Mouse (Mus musculus): ENCODE data around the gene Smyd3. TPM values are rescaled to one million over a fixed set of nuclear protein-coding genes. Genes with fewer than 3 reads are reported as not detected.

Smyd3 gene
- total and polyA plus RNA-seq, 3 experiments = 3.5 to 19.4 (median 17.1) TPM

- no peak for ATAC-seq (ENCODE audit: extremely low read depth, insufficient number of reproducible peaks, low FRiP score, poor library complexity, severe bottlenecking)
- TF ChIP-seq POLR2AphosphoS5 (IDR thresholded peaks at IDR 0.05; ENCODE audit: insufficient replicate concordance, low read depth, low read length) (no peak), GATA1 (IDR thresholded peaks at IDR 0.05; ENCODE audit: borderline replicate concordance, low read length) (no peak), GATA2 (IDR thresholded peaks at IDR 0.05; ENCODE audit: borderline replicate concordance, low read depth, low read length) (no peak)
- Histone ChIP-seq H3K4me3 (ENCODE audit: low read depth, low read length) (no peak overlapping the region), H3K27me3 (ENCODE audit: insufficient read depth, low read length) (no peaks in the 10 kb centered on the region), H3K9me3 (replicated peaks) (no peaks in the 10 kb centered on the region), H3K36me3 (replicated peaks) (no peaks in the 10 kb centered on the region), H3K4me1 (ENCODE audit: insufficient read depth, low read depth, low read length) (peaks cover 3% of the 10 kb centered on the region; the same call in 1 of the 2 replicates)
- no peak for DNase-seq (ENCODE audit: low spot score)
These were observed 281.5 kb downstream of the Smyd3 start for GRCm38 (mm10) chr1:179236217-179236840.

DNA sequence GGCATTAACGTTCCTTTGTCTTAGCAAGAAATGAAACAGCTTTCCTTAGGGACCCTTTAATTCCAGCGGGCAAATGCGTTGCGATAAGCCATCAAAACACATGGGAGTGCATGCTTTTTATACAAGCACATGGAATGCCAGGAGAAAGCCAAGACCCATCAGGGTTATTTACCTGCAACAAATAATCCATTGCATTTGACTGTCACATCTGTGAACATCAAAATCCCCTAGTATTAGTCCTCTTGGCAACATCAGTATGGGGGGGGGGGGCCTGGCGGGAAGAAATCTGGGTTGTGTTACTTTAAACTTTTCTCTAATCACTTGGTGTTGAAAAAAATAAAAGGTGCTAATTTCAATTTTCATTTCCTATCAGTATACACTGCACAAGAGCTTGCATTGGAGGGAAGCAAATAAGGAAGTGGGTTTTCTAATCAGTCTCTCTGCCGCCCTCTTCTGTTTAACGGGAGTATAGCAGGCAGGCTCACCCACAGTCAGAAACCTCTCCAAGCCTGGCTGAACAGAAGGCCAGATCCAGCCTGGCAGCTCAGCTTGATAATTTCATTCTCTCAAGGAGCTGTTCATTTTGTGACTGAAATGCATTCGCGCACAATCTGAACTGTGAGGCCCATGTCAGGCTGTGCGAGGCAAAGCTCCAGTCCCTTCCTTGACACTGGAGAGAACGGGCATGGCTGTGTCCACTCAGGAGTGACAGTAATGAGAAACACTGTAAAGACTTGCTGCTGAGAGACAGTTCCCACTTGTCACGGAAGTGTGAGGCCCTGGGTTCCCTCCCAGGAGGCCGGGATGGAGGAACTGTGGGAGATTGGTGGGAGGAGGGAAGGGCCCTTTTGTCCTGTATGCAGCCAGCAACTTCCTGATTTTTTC is 285.8 kb downstream of the Smyd3 start:
- Histone ChIP-seq H3K9me3 (replicated peaks) (no peaks in the 10 kb centered on the region), H3K4me3 (ENCODE audit: low read depth, low read length) (no peak overlapping the region), H3K36me3 (replicated peaks) (no peaks in the 10 kb centered on the region), H3K4me1 (ENCODE audit: insufficient read depth, low read depth, low read length) (peaks cover 3% of the 10 kb centered on the region; the same call in 1 of the 2 replicates), H3K27me3 (ENCODE audit: insufficient read depth, low read length) (no peaks in the 10 kb centered on the region)
- peak; percentile 85 for TF ChIP-seq CTCF (IDR thresholded peaks at IDR 0.05; ENCODE audit: low read depth, low read length)
- TF ChIP-seq GATA1 (IDR thresholded peaks at IDR 0.05; ENCODE audit: borderline replicate concordance, low read length) = no peak
- peak; percentile 61; the same call in 1 of the 2 replicates for ATAC-seq (ENCODE audit: extremely low read depth, insufficient number of reproducible peaks, low FRiP score, poor library complexity, severe bottlenecking)
- peak; percentile 38 for DNase-seq (ENCODE audit: low spot score)

DNA sequence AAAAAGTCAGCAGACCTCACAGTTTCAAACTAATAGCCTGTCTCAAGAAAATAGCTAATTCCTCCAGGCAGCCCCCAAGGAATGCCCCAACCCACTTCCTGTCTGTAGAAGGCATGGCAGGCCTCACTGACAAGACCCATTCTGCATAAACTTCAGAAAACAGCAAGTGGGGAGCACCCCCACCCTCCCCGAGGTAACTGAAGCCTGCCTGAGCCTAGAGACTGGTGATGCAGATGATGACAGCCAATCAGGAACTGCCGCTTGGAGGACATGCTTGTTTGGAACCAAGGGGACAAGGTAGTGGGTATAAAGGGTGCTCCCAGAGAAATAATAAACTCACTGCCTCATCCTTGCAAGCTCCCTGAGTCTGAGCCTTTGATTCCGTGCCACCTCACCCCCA is 288.3 kb downstream of the Smyd3 start:
- no peak for ATAC-seq (ENCODE audit: extremely low read depth, insufficient number of reproducible peaks, low FRiP score, poor library complexity, severe bottlenecking)
- no peaks in the 10 kb centered on the region for H3K9me3 ChIP-seq (replicated peaks)

DNA sequence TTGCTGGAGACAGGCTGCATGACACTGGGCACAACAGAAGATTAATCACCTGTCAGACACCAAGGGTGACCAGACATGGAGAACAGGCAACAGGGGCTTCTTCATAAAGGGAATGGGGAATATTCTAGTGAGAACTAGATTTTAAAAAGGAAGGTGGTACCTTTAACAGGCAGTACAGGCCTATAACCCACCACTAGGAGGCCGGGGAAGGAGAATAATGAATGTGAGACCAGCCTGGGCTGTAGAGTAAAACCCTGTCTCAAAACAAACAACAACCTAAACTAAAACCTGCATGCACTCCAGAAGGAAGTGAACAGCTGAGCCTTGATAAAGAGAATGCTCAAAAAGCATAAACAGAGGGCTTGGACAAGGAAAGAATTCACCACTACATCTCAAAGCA is 297.6 kb downstream of the Smyd3 start:
- no peaks in the 10 kb centered on the region for H3K27me3 ChIP-seq (ENCODE audit: insufficient read depth, low read length)
- no peak for TF ChIP-seq POLR2AphosphoS5 (IDR thresholded peaks at IDR 0.05; ENCODE audit: insufficient replicate concordance, low read depth, low read length)
- no peak for TF ChIP-seq CTCF (IDR thresholded peaks at IDR 0.05; ENCODE audit: low read depth, low read length)
- no peak for TF ChIP-seq TAL1 (conservative IDR thresholded peaks at IDR 0.05; ENCODE audit: low read depth, low read length)
- TF ChIP-seq GATA1 (IDR thresholded peaks at IDR 0.05; ENCODE audit: borderline replicate concordance, low read length) = no peak
- no peak for TF ChIP-seq GATA2 (IDR thresholded peaks at IDR 0.05; ENCODE audit: borderline replicate concordance, low read depth, low read length)
- H3K36me3 ChIP-seq (replicated peaks) = no peaks in the 10 kb centered on the region
- DNase-seq (ENCODE audit: low spot score) (no peak), ATAC-seq (ENCODE audit: extremely low read depth, insufficient number of reproducible peaks, low FRiP score, poor library complexity, severe bottlenecking) (no peak)
- no peaks in the 10 kb centered on the region for H3K4me1 ChIP-seq (ENCODE audit: insufficient read depth, low read depth, low read length)
- H3K4me3 ChIP-seq (ENCODE audit: low read depth, low read length) = no peak overlapping the region
- H3K9me3 ChIP-seq (replicated peaks) = no peaks in the 10 kb centered on the region

More for the DNA sequence above, 288.3 kb downstream of the Smyd3 start:
- H3K36me3 ChIP-seq (replicated peaks) = no peaks in the 10 kb centered on the region
- peaks cover 3% of the 10 kb centered on the region; the same call in 1 of the 2 replicates for H3K4me1 ChIP-seq (ENCODE audit: insufficient read depth, low read depth, low read length)
- TF ChIP-seq GATA2 (IDR thresholded peaks at IDR 0.05; ENCODE audit: borderline replicate concordance, low read depth, low read length) = no peak
- H3K27me3 ChIP-seq (ENCODE audit: insufficient read depth, low read length) = no peaks in the 10 kb centered on the region
- no peak for DNase-seq (ENCODE audit: low spot score)
- no peak overlapping the region for H3K4me3 ChIP-seq (ENCODE audit: low read depth, low read length)

GRCm38 (mm10) chr1:179218061-179218460 is 299.8 kb downstream of the Smyd3 start:
- Histone ChIP-seq H3K9me3 (replicated peaks) (no peaks in the 10 kb centered on the region), H3K4me1 (ENCODE audit: insufficient read depth, low read depth, low read length) (no peaks in the 10 kb centered on the region), H3K27me3 (ENCODE audit: insufficient read depth, low read length) (no peaks in the 10 kb centered on the region), H3K4me3 (ENCODE audit: low read depth, low read length) (no peak overlapping the region), H3K36me3 (replicated peaks) (no peaks in the 10 kb centered on the region)
- TF ChIP-seq GATA1 (IDR thresholded peaks at IDR 0.05; ENCODE audit: borderline replicate concordance, low read length) = no peak
- TF ChIP-seq GATA2 (IDR thresholded peaks at IDR 0.05; ENCODE audit: borderline replicate concordance, low read depth, low read length) = no peak
- TF ChIP-seq POLR2AphosphoS5 (IDR thresholded peaks at IDR 0.05; ENCODE audit: insufficient replicate concordance, low read depth, low read length) = no peak
- no peak for TF ChIP-seq CTCF (IDR thresholded peaks at IDR 0.05; ENCODE audit: low read depth, low read length)
- TF ChIP-seq TAL1 (conservative IDR thresholded peaks at IDR 0.05; ENCODE audit: low read depth, low read length) = no peak
- ATAC-seq (ENCODE audit: extremely low read depth, insufficient number of reproducible peaks, low FRiP score, poor library complexity, severe bottlenecking) (no peak), DNase-seq (ENCODE audit: low spot score) (no peak)

DNA sequence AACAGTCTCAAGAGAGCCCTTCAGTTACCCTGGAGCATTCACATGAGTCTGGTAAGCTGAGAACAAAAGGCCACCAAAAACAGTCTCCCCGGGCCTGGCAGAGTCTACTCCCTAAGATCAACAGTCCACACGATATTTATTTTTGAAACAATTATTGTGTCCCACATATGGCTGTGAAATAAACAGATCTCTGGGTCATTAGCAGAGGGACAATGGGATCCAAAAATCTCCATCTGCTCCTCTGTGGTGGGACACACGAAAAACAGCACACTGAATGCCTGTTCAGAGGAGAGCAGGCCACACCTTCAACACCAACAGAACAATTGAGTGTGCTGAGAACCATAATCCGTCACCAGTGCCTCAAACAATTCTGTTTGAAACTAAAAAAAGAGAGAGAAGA is 300.8 kb downstream of the Smyd3 start:
- no peaks in the 10 kb centered on the region for H3K36me3 ChIP-seq (replicated peaks)
- no peaks in the 10 kb centered on the region for H3K27me3 ChIP-seq (ENCODE audit: insufficient read depth, low read length)
- no peak overlapping the region for H3K4me3 ChIP-seq (ENCODE audit: low read depth, low read length)
- no peaks in the 10 kb centered on the region for H3K4me1 ChIP-seq (ENCODE audit: insufficient read depth, low read depth, low read length)
- no peak for DNase-seq (ENCODE audit: low spot score)
- H3K9me3 ChIP-seq (replicated peaks) = no peaks in the 10 kb centered on the region
- no peak for ATAC-seq (ENCODE audit: extremely low read depth, insufficient number of reproducible peaks, low FRiP score, poor library complexity, severe bottlenecking)
- no peak for TF ChIP-seq CTCF (IDR thresholded peaks at IDR 0.05; ENCODE audit: low read depth, low read length)
- TF ChIP-seq GATA2 (IDR thresholded peaks at IDR 0.05; ENCODE audit: borderline replicate concordance, low read depth, low read length) = no peak
- TF ChIP-seq GATA1 (IDR thresholded peaks at IDR 0.05; ENCODE audit: borderline replicate concordance, low read length) = no peak
- TF ChIP-seq TAL1 (conservative IDR thresholded peaks at IDR 0.05; ENCODE audit: low read depth, low read length) = no peak
- no peak for TF ChIP-seq POLR2AphosphoS5 (IDR thresholded peaks at IDR 0.05; ENCODE audit: insufficient replicate concordance, low read depth, low read length)

Measured in G1E (cell line).